Mouse (Mus musculus): ENCODE measurements around the gene Arid4a. TPM values are rescaled to one million over a fixed set of nuclear protein-coding genes. Genes with fewer than 3 reads are reported as not detected.

Arid4a gene
- 42.9 and 43.5 TPM in 2 replicates for polyA plus RNA-seq (2015; fragmentation: Nextera tagmentation; extraction: Ambion mirVana)

- peaks cover 33% of the 10 kb centered on the region for H3K4me1 ChIP-seq
- peak; percentile 99 for ATAC-seq (ENCODE audit: low FRiP score, low read depth)
- no peaks in the 10 kb centered on the region for H3K9me3 ChIP-seq
- H3K4me3 ChIP-seq, result peak within 1 kb of the TSS; percentile 97
- peak within 1 kb of the TSS; percentile 93 for H3K9ac ChIP-seq
- under 1% methylated on average over 61 of the region's 61 CpGs for WGBS
- peak within 1 kb of the TSS; percentile 86 for H3K4me2 ChIP-seq (replicated peaks)
- peak within 1 kb of the TSS; percentile 98 for H3K27ac ChIP-seq
- peaks cover 29% of the 10 kb centered on the region for H3K36me3 ChIP-seq
- no peaks in the 10 kb centered on the region for H3K27me3 ChIP-seq
Measured at GRCm38 (mm10) chr12:71015363-71016210, at the start of gene Arid4a. TSS of gene Arid4a (plus strand) at chr12:71015990.

- Histone ChIP-seq H3K4me1 (peaks cover 6% of the 10 kb centered on the region), H3K4me2 (replicated peaks) (peak overlapping the region; percentile 66), H3K27me3 (no peaks in the 10 kb centered on the region), H3K27ac (peak overlapping the region; percentile 95), H3K4me3 (peak overlapping the region; percentile 65), H3K9me3 (no peaks in the 10 kb centered on the region), H3K9ac (peak overlapping the region; percentile 84; the same call in 1 of the 2 replicates), H3K36me3 (peaks cover 18% of the 10 kb centered on the region)
- ATAC-seq (ENCODE audit: low FRiP score, low read depth), result no peak
- 33% methylated on average over 8 of the region's 8 CpGs for WGBS
Measured at GRCm38 (mm10) chr12:70967581-70967980, 48.2 kb upstream of the Arid4a start.

GRCm38 (mm10) chr12:70968141-70968790, 47.5 kb upstream of the Arid4a start:
- Histone ChIP-seq H3K27ac (peak overlapping the region; percentile 95), H3K4me3 (peak overlapping the region; percentile 65), H3K27me3 (no peaks in the 10 kb centered on the region), H3K36me3 (peaks cover 13% of the 10 kb centered on the region), H3K4me1 (peaks cover 6% of the 10 kb centered on the region), H3K9me3 (no peaks in the 10 kb centered on the region), H3K9ac (peak overlapping the region; percentile 84), H3K4me2 (replicated peaks) (peak overlapping the region; percentile 66)
- under 1% methylated on average over 35 of the region's 35 CpGs for WGBS
- peak; percentile 86 for ATAC-seq (ENCODE audit: low FRiP score, low read depth)

GRCm38 (mm10) chr12:70968791-70969307, 46.9 kb upstream of the Arid4a start:
- peaks cover 7% of the 10 kb centered on the region for H3K36me3 ChIP-seq
- H3K9ac ChIP-seq, result peak overlapping the region; percentile 84
- peak overlapping the region; percentile 66 for H3K4me2 ChIP-seq (replicated peaks)
- peak overlapping the region; percentile 95 for H3K27ac ChIP-seq
- no peaks in the 10 kb centered on the region for H3K27me3 ChIP-seq
- H3K4me1 ChIP-seq, result peaks cover 6% of the 10 kb centered on the region
- peak; percentile 69 for ATAC-seq (ENCODE audit: low FRiP score, low read depth)
- peak overlapping the region; percentile 65 for H3K4me3 ChIP-seq
- no peaks in the 10 kb centered on the region for H3K9me3 ChIP-seq
- WGBS, result under 1% methylated on average over 15 of the region's 15 CpGs

GRCm38 (mm10) chr12:70969485-70970184, 46.2 kb upstream of the Arid4a start:
- no peak overlapping the region for H3K9ac ChIP-seq
- peaks cover 6% of the 10 kb centered on the region for H3K4me1 ChIP-seq
- H3K27ac ChIP-seq, result peak overlapping the region; percentile 45; the same call in 1 of the 2 replicates
- H3K9me3 ChIP-seq, result no peaks in the 10 kb centered on the region
- H3K36me3 ChIP-seq, result no peaks in the 10 kb centered on the region
- H3K27me3 ChIP-seq, result no peaks in the 10 kb centered on the region
- 7% methylated on average over 17 of the region's 17 CpGs for WGBS
- peak overlapping the region; percentile 54 for H3K4me2 ChIP-seq (replicated peaks)
- H3K4me3 ChIP-seq, result peak overlapping the region; percentile 40
- no peak for ATAC-seq (ENCODE audit: low FRiP score, low read depth)

GRCm38 (mm10) chr12:70973831-70974230, 42.0 kb upstream of the Arid4a start:
- Histone ChIP-seq H3K4me2 (replicated peaks) (peak overlapping the region; percentile 58), H3K9ac (no peak overlapping the region), H3K9me3 (no peaks in the 10 kb centered on the region), H3K27ac (no peak overlapping the region), H3K4me1 (peaks cover 13% of the 10 kb centered on the region), H3K4me3 (peak overlapping the region; percentile 86), H3K36me3 (peaks cover 8% of the 10 kb centered on the region), H3K27me3 (no peaks in the 10 kb centered on the region)
- no peak for ATAC-seq (ENCODE audit: low FRiP score, low read depth)
- WGBS, result 89% methylated on average over 4 of the region's 4 CpGs

GRCm38 (mm10) chr12:70974441-70975266, 41.1 kb upstream of the Arid4a start, which contains the start of gene Psma3:
TSS of gene Psma3 (plus strand) at chr12:70974621.
- Histone ChIP-seq H3K9ac (peak within 1 kb of the TSS; percentile 99), H3K36me3 (peaks cover 16% of the 10 kb centered on the region)
- peak; percentile 99 for ATAC-seq (ENCODE audit: low FRiP score, low read depth)

GRCm38 (mm10) chr12:70975406-70975805, 40.4 kb upstream of the Arid4a start:
- H3K9me3 ChIP-seq, result no peaks in the 10 kb centered on the region
- H3K4me1 ChIP-seq, result peaks cover 13% of the 10 kb centered on the region
- 17% methylated on average over 10 of the region's 10 CpGs for WGBS
- H3K36me3 ChIP-seq, result peaks cover 23% of the 10 kb centered on the region
- ATAC-seq (ENCODE audit: low FRiP score, low read depth), result no peak
- peak overlapping the region; percentile 78 for H3K4me2 ChIP-seq (replicated peaks)
- no peaks in the 10 kb centered on the region for H3K27me3 ChIP-seq
- peak overlapping the region; percentile 97 for H3K27ac ChIP-seq
- H3K4me3 ChIP-seq, result peak overlapping the region; percentile 86
- peak overlapping the region; percentile 99 for H3K9ac ChIP-seq

More at GRCm38 (mm10) chr12:70974441-70975266, 41.1 kb upstream of the Arid4a start, which contains the start of gene Psma3:
- Histone ChIP-seq H3K27ac (peak within 1 kb of the TSS; percentile 97), H3K9me3 (no peaks in the 10 kb centered on the region), H3K27me3 (no peaks in the 10 kb centered on the region), H3K4me3 (peak within 1 kb of the TSS; percentile 86), H3K4me2 (replicated peaks) (peak within 1 kb of the TSS; percentile 78), H3K4me1 (peaks cover 13% of the 10 kb centered on the region)
- WGBS, result under 1% methylated on average over 71 of the region's 71 CpGs

- Histone ChIP-seq H3K4me3 (peak overlapping the region; percentile 86), H3K9me3 (no peaks in the 10 kb centered on the region), H3K27me3 (no peaks in the 10 kb centered on the region), H3K4me2 (replicated peaks) (peak overlapping the region; percentile 78), H3K4me1 (peaks cover 13% of the 10 kb centered on the region), H3K36me3 (peaks cover 27% of the 10 kb centered on the region), H3K27ac (no peak overlapping the region), H3K9ac (peak overlapping the region; percentile 99)
- no peak for ATAC-seq (ENCODE audit: low FRiP score, low read depth)
- 75% methylated on average over 3 of the region's 3 CpGs for WGBS
Measured at GRCm38 (mm10) chr12:70975891-70976290, 39.9 kb upstream of the Arid4a start.

- 87% methylated on average over 7 of the region's 7 CpGs for WGBS
- no peak for ATAC-seq (ENCODE audit: low FRiP score, low read depth)
- peaks cover 13% of the 10 kb centered on the region for H3K4me1 ChIP-seq
- H3K9ac ChIP-seq, result no peak overlapping the region
- no peak overlapping the region for H3K4me2 ChIP-seq (replicated peaks)
- H3K4me3 ChIP-seq, result no peak overlapping the region
- H3K27me3 ChIP-seq, result no peaks in the 10 kb centered on the region
- no peaks in the 10 kb centered on the region for H3K9me3 ChIP-seq
- H3K27ac ChIP-seq, result no peak overlapping the region
- H3K36me3 ChIP-seq, result peaks cover 44% of the 10 kb centered on the region
Measured at GRCm38 (mm10) chr12:70978345-70978744, 37.4 kb upstream of the Arid4a start.

Data from limb, embryonic 13.5 days (tissue).